Mouse (Mus musculus) common myeloid progenitor, adult 5-6 weeks (primary cell): Measurements from ENCODE around the gene Ccl17. TPM values are rescaled to one million over a fixed set of nuclear protein-coding genes. Genes with fewer than 3 reads are reported as not detected.
A peak's percentile ranks its signal among the peaks of the same experiment; 100 is the strongest.

Experiments
- ATAC-seq: replicated peaks from 2 replicates; pipeline ENCODE4 v1.8.0; 2016; ENCODE audit warnings: low read depth, mild to moderate bottlenecking, moderate TSS enrichment, inconsistent platforms; ENCODE audit not compliant: poor library complexity, severe bottlenecking
- total RNA-seq: library from RNA; stranded (forward); fragments of 200-1000, 187-1606 nt; gene quantifications from 2 replicates; pipeline ENCODE4 v1.2.3, GENCODE M21; 2017

The Ccl17 gene
- total RNA-seq: 1.1 and 4.9 TPM in 2 replicates

DNA sequence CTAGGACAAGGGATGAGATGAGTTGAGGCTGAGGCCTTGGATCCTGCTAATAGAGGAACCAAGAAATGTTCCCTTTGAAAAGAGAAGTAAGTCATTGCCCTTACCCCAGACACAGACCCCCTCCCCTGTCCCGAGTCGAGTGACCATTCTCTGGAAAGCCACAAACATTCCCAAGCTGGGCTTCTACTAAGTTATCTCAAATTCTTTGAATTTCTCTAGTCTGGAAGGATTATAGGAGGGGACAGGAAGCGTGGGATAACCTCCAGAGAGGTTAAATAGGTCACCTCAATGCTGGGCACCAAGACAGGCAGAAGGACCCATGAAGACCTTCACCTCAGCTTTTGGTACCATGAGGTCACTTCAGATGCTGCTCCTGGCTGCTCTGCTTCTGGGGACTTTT, at the start of gene Ccl17:
Ccl17 (plus strand) TSS at position 301 of the 400 bp plus-strand sequence.
- ATAC-seq: no peak

DNA sequence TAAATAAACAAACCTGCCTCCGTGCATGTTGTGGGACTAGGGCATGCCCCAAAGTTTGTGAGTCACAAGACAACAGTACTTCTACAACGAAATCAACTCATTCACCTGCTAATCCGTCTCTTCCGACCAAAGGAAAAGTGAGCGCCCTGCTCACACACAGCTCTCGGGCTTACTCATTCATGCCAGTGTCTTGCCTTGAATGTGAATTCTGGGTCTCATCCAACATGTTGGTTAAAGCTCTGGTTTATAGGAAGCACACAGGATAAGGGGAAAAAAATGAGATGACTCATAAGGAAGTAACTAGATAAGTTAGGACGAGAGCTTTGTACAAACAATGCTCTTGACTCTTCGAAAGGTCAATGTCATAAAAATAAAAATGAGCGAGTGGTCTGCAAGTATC, 43.2 kb upstream of the Ccl17 start:
- ATAC-seq: no peak

DNA sequence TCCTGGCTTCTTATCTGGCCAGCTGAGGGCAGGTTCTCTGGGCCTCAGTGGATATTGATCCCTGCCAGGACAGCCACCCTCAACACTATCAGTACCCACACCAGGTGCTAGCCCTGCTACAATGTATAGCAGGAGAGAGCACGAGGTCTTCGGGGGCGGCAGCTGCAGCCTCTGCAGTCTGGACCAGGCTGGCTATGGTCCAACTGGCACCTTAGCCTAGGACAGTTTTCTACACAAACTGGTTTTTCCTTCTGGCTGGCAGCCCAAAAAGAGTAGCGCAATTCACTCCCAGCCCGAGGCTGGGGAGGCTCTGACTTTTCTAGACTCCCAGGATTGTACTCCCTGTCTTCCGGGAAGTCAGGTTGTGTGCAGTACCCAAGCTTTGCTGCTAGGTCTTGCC, 39.3 kb upstream of the Ccl17 start:
- 0 out of 2 replicates have a peak, but pooled peaks have one; percentile 19 for ATAC-seq

DNA sequence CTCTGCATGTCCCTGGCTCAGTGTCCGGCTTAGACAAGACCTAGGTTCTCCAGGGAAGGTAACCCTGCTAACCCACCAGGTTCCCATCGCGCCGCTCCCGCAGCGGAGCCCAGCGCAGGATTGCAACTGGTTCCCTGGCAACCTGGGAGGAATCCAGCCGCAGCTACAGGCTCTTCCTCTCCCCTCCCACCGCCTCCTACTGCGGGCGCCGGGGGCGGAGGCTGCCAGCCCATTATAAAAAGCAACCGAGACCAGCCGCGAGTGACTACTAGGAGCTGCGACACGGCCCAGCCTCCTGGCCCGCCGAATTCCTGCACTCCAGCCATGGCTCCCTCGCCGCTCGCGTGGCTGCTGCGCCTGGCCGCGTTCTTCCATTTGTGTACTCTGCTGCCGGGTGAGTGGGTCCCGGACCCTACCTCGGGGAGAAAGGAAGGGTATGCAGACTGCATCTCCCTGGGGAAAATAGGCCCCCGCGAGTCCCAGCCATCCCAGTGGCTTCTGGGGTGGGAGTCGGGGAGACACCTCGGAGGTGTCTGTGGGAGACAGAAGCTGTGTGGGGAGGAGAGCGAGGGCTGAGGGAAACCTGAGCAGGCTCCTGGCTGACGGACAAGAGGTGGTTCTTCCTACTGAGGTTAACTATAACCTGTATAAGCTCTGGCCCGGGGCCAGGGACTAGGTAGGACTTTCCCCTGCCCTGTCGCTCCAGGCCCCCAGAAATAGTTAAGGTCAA, 38.1 kb upstream of the Ccl17 start, which contains the start of gene Cx3cl1:
Cx3cl1 (plus strand) TSS at position 69 of the 730 bp plus-strand sequence.
- ATAC-seq: peak; percentile 85

DNA sequence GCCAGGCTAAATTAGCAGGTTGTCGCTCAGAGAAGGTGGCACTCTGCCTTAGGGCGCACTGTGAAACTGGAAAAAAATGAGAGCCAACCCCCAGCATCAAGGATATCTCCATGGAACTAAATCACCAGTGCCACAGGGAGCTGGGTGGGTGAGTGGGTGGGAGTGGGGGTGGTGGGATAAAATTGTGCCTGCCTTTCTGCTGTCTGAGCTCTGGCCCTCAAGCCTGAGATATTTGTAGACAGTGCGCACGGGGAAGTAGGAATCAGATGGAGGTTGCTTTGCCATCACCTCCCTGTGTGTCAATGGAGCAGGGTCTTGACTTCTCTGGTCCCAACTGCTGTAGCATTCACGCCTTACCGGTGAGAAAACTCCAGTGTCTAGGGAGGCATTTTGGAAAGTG, 37.2 kb upstream of the Ccl17 start:
- no peak for ATAC-seq

DNA sequence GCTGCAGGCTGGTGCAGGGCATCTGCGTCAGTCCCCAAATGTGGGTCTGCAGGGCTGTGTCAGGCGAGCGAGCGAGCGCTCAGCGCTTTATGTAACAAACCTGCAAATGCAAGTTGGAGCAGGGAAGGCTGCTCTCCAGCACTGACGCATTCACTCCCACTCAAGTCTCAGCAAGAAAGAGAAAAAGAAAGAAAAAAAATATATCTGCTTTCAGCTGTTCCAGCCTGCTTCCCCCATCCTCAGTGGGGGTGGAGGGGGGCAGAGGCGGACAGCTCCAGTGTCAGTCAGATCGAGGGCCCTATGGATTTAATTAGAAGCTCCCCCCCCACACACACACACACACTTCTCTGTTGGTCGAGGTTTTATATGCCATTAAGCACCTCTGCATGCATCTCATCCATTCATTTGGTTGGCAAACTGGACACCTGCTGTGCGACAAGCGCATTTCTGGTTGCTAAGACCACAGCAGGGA, 36.5 kb upstream of the Ccl17 start:
- no peak for ATAC-seq

DNA sequence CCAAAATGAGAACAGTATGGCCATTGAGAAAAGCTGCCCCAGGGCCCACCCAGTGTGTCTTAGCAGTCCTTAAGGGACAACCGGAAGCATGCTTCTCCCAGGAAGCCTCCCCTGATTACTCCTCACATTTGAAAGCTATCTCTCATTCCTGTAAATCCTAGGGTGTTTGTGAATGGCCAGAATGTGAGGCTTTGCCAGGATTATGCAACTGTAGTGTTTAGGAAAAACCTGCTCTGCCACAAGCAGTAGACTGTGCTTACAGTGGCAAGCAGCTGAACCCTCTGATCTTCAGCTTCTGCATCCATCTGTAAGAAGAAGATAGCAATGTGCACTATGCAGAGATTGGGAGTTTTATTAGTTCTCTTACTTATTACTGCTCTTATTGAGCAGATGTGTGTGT, 35.7 kb upstream of the Ccl17 start:
- ATAC-seq: no peak

DNA sequence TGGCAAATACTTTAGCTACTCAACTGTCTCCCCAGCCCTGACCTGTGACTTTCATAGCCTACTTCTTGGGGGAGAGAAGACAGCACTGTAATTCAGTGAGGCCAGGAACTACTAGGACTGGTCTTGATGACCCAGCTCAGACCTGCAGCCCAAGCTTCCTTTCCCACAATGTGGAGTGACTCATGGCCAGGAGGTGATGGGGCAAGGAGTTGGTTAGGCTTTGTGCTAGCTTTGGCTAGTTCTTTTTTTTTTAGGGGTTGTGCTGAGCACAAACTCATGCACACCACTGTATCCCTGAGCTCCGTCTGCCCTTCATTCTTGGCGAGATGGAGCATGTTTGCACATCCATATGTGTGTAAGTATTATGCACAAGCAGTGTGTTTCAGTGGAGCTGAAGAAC, 33.9 kb upstream of the Ccl17 start:
- ATAC-seq: no peak

DNA sequence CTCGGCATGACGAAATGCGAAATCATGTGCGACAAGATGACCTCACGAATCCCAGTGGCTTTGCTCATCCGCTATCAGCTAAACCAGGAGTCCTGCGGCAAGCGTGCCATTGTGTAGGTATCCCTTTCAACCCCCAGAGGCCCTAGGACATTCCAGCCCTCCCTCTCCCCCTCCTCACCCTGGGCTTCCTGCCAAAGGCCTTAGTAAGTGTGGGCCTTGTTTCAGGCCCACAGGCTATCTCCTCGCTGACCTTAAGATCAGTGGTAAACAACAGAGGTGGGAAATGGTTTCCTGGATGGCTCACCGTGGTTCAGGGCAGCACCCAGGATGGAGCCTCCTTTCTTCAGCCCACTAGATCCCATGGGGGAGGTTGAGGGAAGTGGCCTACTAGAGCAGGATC, 32.2 kb upstream of the Ccl17 start:
- ATAC-seq: no peak

DNA sequence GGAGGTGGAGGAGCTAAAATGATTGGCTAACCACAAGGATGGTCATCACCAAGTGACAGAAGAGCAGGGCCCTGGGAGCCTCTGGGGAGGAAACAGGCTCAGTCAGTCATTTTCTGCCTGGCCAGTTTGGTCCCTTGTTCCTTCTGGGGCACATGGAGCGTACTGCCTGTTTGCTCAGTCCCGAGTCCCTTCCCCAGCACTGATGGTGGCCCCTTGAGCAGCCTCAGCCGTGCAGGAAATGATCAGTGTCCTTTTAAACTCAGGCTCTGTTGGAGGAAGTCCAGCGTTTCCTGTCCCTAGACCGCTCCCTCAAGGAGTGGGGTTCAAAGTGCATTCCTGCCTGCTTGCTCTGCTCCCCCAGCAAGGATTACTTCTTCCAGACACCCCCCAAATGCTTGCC, 31.8 kb upstream of the Ccl17 start:
- ATAC-seq: peak; percentile 40

DNA sequence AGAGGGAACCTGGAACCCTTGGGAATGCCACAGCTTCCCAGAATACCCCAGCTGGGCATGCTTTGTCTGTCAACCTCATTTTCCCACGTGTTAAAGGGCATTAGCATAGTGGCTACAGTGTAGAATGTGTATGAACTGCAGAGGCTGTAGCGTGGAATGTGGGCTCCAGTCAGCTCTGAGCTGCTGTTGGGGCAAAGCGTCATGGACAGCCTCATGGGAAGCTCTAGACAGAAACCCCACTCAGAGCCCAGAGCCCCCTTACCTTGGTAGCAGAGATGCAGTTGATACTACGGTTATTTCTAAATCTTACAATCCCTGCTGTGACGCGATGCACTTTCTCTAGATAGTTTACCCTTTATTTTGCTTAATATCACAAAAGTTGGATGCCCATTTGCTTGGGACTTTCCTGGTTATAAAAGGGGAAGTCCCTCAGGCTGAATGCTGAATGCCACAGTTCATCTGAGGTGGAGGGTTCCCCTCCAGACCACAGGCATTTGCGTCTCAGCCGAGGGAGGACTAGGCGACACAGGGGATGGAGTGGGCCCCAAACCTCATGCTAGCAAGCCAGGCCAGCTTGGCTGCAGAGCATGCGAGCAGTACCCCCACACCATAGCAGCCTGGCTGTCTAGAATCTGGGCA, 31.2 kb upstream of the Ccl17 start:
- ATAC-seq: peak; percentile 85

DNA sequence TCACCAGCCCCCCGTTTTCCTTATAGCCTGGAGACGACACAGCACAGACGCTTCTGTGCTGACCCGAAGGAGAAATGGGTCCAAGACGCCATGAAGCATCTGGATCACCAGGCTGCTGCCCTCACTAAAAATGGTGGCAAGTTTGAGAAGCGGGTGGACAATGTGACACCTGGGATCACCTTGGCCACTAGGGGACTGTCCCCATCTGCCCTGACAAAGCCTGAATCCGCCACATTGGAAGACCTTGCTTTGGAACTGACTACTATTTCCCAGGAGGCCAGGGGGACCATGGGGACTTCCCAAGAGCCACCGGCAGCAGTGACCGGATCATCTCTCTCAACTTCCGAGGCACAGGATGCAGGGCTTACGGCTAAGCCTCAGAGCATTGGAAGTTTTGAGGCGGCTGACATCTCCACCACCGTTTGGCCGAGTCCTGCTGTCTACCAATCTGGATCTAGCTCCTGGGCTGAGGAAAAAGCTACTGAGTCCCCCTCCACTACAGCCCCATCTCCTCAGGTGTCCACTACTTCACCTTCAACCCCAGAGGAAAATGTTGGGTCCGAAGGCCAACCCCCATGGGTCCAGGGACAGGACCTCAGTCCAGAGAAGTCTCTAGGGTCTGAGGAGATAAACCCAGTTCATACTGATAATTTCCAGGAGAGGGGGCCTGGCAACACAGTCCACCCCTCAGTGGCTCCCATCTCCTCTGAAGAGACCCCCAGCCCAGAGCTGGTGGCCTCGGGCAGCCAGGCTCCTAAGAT, 30.5 kb upstream of the Ccl17 start:
- no peak for ATAC-seq

DNA sequence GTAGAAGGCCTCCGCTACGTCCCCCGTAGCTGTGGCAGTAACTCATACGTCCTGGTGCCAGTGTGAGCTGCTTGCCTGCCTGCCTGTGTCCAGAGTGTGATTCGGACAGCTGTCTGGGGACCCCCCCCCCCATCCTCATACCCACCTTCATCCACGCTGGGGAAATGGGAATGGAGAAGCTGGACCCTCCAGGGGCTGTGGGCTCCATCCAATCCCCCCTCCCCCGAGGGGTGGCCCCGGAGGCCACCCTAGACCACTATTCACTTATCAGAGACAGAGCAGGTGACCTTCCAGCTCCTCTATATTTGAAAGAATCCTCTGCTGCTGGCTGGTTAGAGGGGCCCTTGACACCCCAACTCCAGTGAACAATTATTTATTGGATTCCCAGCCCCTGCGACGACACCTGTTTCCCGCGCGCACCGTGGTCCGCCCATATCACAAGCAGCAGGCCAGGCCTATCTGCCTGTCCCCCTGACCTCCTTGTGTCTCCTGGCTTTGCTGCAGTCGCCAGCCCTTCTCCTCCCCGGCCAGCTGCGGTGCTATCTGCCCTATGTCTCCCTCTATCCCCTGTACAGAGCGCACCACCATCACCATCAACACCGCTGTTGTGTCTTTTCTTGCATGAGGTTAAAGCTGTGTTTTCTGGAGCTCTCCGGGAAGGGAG, 29.6 kb upstream of the Ccl17 start:
- no peak for ATAC-seq

DNA sequence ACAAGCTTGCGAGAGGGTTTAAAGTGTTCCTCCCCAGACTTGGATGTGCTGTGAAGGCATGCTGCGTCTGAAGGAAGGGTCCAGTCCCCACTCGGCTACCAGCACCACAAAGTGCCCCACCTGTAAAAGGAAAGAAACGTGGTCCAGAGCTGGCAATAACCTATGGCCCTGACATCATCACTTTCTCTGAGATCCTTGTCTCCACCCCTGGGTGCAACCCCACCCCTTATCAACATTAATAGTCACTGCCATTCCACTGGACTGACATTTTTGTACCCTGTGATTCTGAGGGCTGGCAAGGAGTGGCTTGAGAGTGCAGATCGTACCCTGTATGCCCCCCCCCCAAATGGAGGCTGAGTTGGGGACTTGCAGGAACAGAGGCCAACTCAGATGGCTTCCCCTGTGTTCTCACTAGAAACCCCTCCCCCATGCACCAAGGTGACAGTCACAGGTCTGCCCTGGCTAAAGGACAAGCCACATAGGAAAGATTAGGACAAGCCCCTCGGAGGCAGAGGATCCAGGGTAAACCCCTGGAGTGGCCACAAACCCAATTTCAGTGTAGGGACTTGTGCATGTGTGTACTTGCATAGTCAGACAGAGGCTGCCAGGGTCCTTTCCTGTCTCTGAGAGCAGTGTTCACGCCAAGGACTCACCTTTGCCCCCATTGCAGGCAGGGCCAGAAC, 29.0 kb upstream of the Ccl17 start:
- no peak for ATAC-seq

DNA sequence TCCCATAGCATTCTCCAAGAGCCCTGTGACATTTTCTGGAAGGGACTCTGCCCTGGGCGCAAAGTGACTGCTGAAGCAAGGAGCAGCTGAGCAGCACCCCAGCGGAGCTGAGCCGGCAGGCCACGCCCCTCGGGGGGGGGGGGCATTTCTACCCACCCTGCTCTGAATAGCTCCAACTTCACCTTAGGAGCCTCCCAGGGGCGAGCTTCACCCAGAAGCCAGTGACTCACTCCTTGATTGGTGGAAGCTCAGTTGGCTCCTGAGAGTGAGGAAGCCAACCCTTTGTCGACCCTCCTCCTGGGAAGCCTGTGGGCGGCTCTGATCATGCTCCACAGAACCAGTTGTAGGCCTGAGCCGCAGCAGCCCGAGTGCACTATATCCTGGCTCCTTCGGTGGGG, 28.4 kb upstream of the Ccl17 start:
- no peak for ATAC-seq

DNA sequence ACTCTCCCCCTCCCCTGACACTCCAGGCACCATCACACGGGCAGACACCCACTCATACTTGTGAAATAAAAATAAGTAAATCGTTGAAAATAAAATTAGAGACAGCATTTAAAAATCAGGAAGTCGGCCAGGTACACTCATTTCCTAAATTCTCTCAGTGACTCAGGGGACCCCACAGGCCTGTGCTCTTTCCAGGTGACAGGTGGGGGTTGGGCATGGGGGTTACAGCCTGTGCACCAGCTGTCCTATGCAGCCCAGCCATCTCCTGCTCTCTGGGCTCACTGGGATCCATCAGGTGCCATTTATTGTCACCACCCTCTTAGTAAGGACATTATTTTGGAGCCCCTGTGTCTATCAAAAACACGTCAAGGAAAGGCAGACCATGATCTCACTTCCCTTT, 26.4 kb upstream of the Ccl17 start:
- no peak for ATAC-seq

DNA sequence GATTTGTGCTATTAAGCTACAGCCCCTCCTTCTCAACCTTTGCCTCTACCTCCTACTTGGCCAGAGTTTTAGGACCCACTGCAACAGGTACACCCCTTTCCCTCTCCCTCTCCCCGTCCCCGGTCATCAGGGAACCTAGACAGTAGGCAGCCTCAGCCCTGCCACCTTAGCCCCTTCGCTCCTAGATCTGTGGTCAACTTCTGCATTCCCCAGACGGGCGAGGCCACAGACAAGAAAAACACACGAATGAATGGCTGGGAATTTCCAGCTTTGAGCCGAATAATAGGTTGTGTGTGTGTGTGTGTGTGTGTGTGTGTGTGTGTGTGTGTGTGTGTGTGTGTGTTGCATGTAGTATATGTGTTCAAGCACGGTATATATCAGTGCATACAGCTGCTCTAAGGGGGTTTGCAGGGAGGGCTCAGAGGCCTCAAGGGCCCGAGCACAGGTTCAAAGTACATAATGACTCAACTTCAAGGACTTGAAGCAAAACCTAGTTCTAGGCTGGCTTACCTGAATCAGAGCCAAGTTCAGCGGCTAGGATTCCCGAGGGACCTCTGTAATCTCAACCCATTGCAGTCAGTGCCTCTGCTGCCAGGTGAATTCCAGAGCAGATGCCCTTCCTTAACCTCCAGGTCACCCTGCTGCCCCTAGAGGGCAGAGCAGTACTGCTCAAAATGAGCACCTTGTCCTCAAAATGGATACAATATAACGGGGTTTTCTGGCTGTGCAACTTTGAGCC, 24.8 kb upstream of the Ccl17 start:
- peak; percentile 67 for ATAC-seq

DNA sequence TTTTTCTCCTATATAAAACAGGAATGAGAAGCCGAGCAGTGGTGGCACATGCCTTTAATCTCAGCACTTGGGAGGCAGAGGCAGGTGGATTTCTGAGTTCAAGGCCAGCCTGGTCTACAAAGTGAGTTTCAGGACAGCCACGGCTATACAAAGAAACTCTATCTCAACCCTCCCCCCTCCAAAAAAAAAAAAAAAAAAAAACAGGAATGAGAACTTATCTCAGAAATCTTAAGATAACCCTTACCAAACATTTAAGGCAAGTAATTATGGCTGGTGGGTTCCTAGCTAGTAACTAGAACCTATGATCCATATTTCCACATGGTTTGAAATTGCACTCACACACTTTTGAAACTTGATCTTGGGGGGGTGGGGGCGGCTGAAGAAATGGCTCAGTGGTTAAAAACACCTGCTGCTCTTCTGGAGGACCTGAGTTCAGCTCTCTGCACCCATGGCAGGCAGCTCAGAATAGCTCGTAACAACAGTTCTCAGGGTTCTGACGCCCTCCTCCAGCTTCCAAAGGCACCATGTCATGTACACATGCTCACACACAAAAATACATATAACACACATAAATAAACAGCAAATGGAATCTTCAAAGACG, 24.2 kb upstream of the Ccl17 start:
- ATAC-seq: no peak
